Comparison of ENCODE assay signal across 17 mouse cellular contexts in the genomic region with DNA sequence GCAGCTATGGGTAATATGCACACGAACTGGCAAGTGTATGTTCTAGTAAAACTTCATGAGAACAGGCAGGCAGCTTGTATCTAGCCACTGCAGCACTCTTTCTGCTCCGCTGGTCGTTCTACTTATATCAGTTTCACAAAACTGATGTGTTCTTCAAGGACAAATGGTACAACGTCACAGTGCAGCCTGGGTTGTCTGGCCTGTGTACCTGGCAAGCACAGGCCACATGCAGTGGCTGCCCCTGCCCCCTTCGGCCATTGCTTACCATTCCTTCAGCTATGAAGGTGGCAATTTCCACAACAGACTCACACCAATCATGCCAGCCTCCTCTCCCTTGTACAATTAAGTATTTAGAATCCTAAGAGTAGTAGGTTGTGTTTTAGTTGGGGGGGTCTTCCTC.
"Had no signal": no experiment of that assay in that cellular context is flagged by ENCODE, and none has a peak within 500 bp of the region (broad histone marks: within the 10 kb centered on the region; RNA-seq: fewer than 3 reads in every experiment).

No protein-coding gene starts in this region.

- H3K9me3 ChIP-seq: lung, embryonic 15.5 days; megakaryocyte, embryonic 14.5 days; midbrain, embryonic 13.5 days; midbrain, embryonic 15.5 days; neural tube, embryonic 12.5 days; stomach, embryonic 15.5 days had no signal

- H3K9ac ChIP-seq: liver, postnatal 0 days; lung, embryonic 15.5 days; midbrain, embryonic 13.5 days; midbrain, embryonic 15.5 days; neural tube, embryonic 12.5 days; stomach, embryonic 15.5 days had no signal

- H3K4me2 ChIP-seq: lung, embryonic 15.5 days; midbrain, embryonic 11.5 days; midbrain, embryonic 13.5 days; midbrain, embryonic 15.5 days; neural tube, embryonic 12.5 days; stomach, embryonic 15.5 days had no signal

- H3K27me3 ChIP-seq: lung, embryonic 15.5 days; megakaryocyte, embryonic 14.5 days; midbrain, embryonic 13.5 days; midbrain, embryonic 15.5 days; neural tube, embryonic 12.5 days; stomach, embryonic 15.5 days had no signal

- DNase-seq: liver, postnatal 0 days; lung, adult 2 months; lung, postnatal 14 days; lung, postnatal 36 days; right cerebral cortex, postnatal 14 days; thymus, adult 2 months; thymus, postnatal 25 days had no signal

- H3K27ac ChIP-seq: lung, embryonic 15.5 days; macrophage; midbrain, embryonic 13.5 days; midbrain, embryonic 15.5 days; neural tube, embryonic 12.5 days; stomach, embryonic 15.5 days; stomach, postnatal 0 days had no signal

- H3K4me3 ChIP-seq: lung, embryonic 15.5 days; megakaryocyte, embryonic 14.5 days; midbrain, embryonic 13.5 days; midbrain, embryonic 15.5 days; neural tube, embryonic 12.5 days; stomach, embryonic 15.5 days had no signal

- ATAC-seq: liver, postnatal 0 days; lung, postnatal 0 days; midbrain, embryonic 13.5 days; midbrain, embryonic 15.5 days had no signal

- H3K36me3 ChIP-seq: midbrain, embryonic 13.5 days; midbrain, embryonic 15.5 days had no signal

- H3K4me1 ChIP-seq: lung, embryonic 15.5 days; megakaryocyte, embryonic 14.5 days; midbrain, embryonic 13.5 days; midbrain, embryonic 15.5 days; neural tube, embryonic 12.5 days; stomach, embryonic 15.5 days had no signal
